12 mouse cellular contexts compared by ENCODE assay signal in the genomic region with DNA sequence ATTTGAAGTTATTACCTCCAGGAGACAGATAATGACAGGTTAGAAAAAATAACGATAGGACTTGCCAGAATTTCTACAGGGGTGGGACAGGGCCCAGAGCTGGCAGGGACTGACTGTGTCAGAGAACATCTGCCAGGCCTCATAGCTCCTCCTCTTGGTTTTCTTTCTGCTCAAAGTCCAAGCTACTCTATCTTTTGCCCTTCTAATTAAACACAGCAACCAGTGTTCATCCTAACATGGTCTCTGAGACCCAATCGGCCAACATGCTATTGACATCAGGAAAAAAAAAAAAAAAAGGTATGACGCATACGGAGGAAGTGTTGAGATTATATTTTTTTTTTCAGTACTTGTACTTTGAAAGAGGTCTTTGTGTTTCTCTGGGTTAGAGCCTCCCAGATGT.
DNase-seq lines count a peak whose midpoint lies in the region; ATAC-seq and TF ChIP-seq lines count a peak whose summit lies in the region.
"Had no signal": no experiment of that assay in that cellular context is flagged by ENCODE, and none has a peak within 500 bp of the region (broad histone marks: within the 10 kb centered on the region; RNA-seq: fewer than 3 reads in every experiment).

No protein-coding gene starts in this region.

- no peak overlapping the region for H3K4me2 ChIP-seq in midbrain, embryonic 11.5 days
- H3K4me2 ChIP-seq in midbrain, postnatal 0 days (ENCODE audit: low read depth, low read length, poor library complexity, severe bottlenecking), result no peak overlapping the region
- H3K4me2 ChIP-seq in heart, embryonic 16.5 days (ENCODE audit: low read depth, low read length), result no peak overlapping the region

- H3K4me1 ChIP-seq in midbrain, embryonic 11.5 days (ENCODE audit: control insufficient read depth, insufficient read depth, low read length), result peaks cover 7% of the 10 kb centered on the region
- H3K4me1 ChIP-seq in midbrain, postnatal 0 days (ENCODE audit: insufficient read depth, low read length), result peaks cover 6% of the 10 kb centered on the region; the same call in 1 of the 2 replicates
- peaks cover 11% of the 10 kb centered on the region for H3K4me1 ChIP-seq in heart, embryonic 16.5 days (ENCODE audit: control insufficient read depth, insufficient read depth, low read length)

- no peaks in the 10 kb centered on the region for H3K36me3 ChIP-seq in midbrain, embryonic 11.5 days (ENCODE audit: control insufficient read depth, insufficient read depth, low read length)
- no peaks in the 10 kb centered on the region for H3K36me3 ChIP-seq in midbrain, postnatal 0 days (ENCODE audit: insufficient read depth, low read length)
- no peaks in the 10 kb centered on the region for H3K36me3 ChIP-seq in heart, embryonic 16.5 days (ENCODE audit: control insufficient read depth, insufficient read depth)
- H3K36me3 ChIP-seq: hindbrain, embryonic 13.5 days had no signal

- no peaks in the 10 kb centered on the region for H3K27me3 ChIP-seq in midbrain, embryonic 11.5 days (ENCODE audit: control insufficient read depth, insufficient read depth, low read length)
- H3K27me3 ChIP-seq in midbrain, postnatal 0 days (ENCODE audit: insufficient read depth, low read length), result no peaks in the 10 kb centered on the region
- peaks cover 3% of the 10 kb centered on the region; the same call in 1 of the 2 replicates for H3K27me3 ChIP-seq in heart, embryonic 16.5 days (ENCODE audit: control insufficient read depth, insufficient read depth, low read length)

- TF ChIP-seq CTCF in midbrain, postnatal 0 days (IDR thresholded peaks at IDR 0.05), result no peak

- peak; percentile 54 for DNase-seq in midbrain, embryonic 11.5 days (ENCODE audit: low spot score, missing footprints)
- no peak for DNase-seq in midbrain, postnatal 0 days (ENCODE audit: low spot score)
- peak; percentile 41 to 73 for DNase-seq in kidney, postnatal 25 days
- no peak for DNase-seq in thymus, postnatal 25 days
- DNase-seq in testis, postnatal 14 days (ENCODE audit: low spot score), result no peak
- no peak for DNase-seq in thymus, postnatal 4 days
- no peak for DNase-seq in embryo, embryonic 9.5 days (ENCODE audit: extremely low spot score)
- DNase-seq: liver; thymus, postnatal 36 days had no signal

- no peak overlapping the region for H3K27ac ChIP-seq in midbrain, embryonic 11.5 days (ENCODE audit: low read depth, low read length)
- no peak overlapping the region for H3K27ac ChIP-seq in midbrain, postnatal 0 days (ENCODE audit: low read depth, low read length)
- H3K27ac ChIP-seq in heart, embryonic 16.5 days (ENCODE audit: low read length), result peak overlapping the region; percentile 46

- no peak for ATAC-seq in midbrain, embryonic 11.5 days (ENCODE audit: low FRiP score)
- ATAC-seq in midbrain, postnatal 0 days (ENCODE audit: low FRiP score), result no peak
- ATAC-seq in heart, embryonic 16.5 days (replicated peaks; ENCODE audit: extremely low read depth, insufficient read depth, low FRiP score), result no peak
- ATAC-seq: midbrain, embryonic 16.5 days had no signal

- H3K4me3 ChIP-seq in midbrain, embryonic 11.5 days (ENCODE audit: low read depth, low read length), result no peak overlapping the region
- H3K4me3 ChIP-seq in midbrain, postnatal 0 days (ENCODE audit: low read depth, low read length), result no peak overlapping the region
- H3K4me3 ChIP-seq in heart, embryonic 16.5 days (ENCODE audit: low read length), result no peak overlapping the region
- H3K4me3 ChIP-seq: hindbrain, embryonic 13.5 days had no signal

- 60% methylated on average over 4 of the region's 4 CpGs for WGBS in midbrain, embryonic 11.5 days
- 78% methylated on average over 4 of the region's 4 CpGs for WGBS in midbrain, postnatal 0 days
- 53% methylated on average over 4 of the region's 4 CpGs for WGBS in heart, embryonic 16.5 days

- no peaks in the 10 kb centered on the region for H3K9me3 ChIP-seq in midbrain, embryonic 11.5 days (ENCODE audit: control insufficient read depth, low read length)
- H3K9me3 ChIP-seq in midbrain, postnatal 0 days (ENCODE audit: low read length), result no peaks in the 10 kb centered on the region
- H3K9me3 ChIP-seq in heart, embryonic 16.5 days (replicated peaks; ENCODE audit: control insufficient read depth, low read length), result peaks cover 4% of the 10 kb centered on the region; the same call in 1 of the 2 replicates
- H3K9me3 ChIP-seq: hindbrain, embryonic 13.5 days had no signal

- H3K9ac ChIP-seq in midbrain, embryonic 11.5 days (ENCODE audit: low read length), result no peak overlapping the region
- H3K9ac ChIP-seq in midbrain, postnatal 0 days (replicated peaks; ENCODE audit: low read length, poor library complexity, severe bottlenecking), result no peak overlapping the region
- H3K9ac ChIP-seq in heart, embryonic 16.5 days (ENCODE audit: low read length), result no peak overlapping the region

Comparison
In these comparisons a context has a peak if more than half of its experiments do, and no peak if none do; other contexts are left out.
1. DNase-seq: peak in midbrain, embryonic 11.5 days (single experiment) and kidney, postnatal 25 days (2 of 2); none in midbrain, postnatal 0 days (single experiment), thymus, postnatal 25 days (single experiment), testis, postnatal 14 days (single experiment), thymus, postnatal 4 days (single experiment) and embryo, embryonic 9.5 days (single experiment).